Mouse (Mus musculus) R1 (cell line): ENCODE data around the gene Ifitm5.

Experiments
- DNase-seq: peaks from one replicate; pipeline ENCODE4 v3.0.0-alpha.2; 2018; ENCODE audit warnings: low read depth, low spot score

The Ifitm5 gene

DNA sequence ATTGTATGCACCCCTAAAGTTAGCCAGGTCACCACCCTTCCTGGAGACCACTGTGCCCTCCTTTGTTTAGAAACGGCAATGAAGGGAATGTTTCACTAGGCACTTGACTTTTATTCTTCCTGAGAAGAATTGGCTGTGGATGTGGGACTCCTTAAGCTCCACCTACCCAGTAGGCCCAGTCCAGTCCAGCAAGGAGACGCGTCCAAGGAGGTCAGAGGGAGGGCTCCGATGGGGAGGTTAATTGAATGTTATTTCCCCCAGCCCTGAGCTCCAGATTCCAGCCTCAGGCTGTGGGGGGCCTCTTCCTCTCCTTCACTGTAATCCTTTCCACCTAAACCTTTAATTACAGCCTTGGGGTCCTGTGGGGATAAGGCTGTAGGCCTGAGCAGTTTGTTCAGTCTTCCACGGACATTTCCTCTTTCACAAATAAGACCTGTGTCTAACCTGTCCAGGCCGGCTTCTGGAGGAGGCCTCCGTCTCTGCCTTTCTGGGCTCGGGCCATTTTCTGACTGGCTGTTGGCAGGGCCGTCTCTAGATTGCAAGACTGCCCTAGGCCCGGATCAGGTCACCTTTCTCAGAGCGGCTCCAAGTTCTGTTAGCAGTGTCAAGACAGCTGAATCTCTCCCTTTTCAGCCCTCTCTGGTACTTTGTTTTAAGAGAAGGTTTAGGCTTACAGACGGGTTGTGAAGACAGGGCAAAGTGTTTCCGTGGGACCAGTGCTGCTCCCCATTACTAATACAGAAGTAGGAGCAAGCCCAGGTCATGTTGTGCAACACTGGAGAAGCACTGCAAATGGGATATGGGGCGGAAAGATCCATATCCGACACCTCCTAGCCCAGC is 47.8 kb downstream of the Ifitm5 start:
- DNase-seq, result no peak

DNA sequence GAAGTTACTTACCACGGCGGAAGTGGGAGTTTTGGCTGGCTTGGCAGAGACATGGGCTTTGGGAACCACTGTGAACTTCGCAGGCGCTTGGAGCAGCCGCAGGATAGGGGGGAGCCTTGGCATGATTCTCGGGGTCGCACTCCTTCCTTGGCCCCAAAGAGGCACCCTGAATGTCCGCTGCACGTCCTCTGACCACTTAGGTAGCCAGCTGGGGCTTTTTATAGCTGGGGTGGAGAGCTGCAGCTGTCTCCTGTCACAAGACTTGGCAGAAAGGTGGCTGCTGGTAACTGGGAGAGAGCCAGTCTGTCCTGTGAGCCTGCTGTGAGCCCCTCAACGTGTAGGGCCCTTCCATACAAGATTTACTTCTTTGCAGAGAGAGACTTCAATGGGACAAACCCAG is 49.9 kb downstream of the Ifitm5 start, which contains the start of gene Cox8b:
TSS of gene Cox8b (minus strand) at position 227 of the 400 bp plus-strand sequence.
- no peak for DNase-seq

DNA sequence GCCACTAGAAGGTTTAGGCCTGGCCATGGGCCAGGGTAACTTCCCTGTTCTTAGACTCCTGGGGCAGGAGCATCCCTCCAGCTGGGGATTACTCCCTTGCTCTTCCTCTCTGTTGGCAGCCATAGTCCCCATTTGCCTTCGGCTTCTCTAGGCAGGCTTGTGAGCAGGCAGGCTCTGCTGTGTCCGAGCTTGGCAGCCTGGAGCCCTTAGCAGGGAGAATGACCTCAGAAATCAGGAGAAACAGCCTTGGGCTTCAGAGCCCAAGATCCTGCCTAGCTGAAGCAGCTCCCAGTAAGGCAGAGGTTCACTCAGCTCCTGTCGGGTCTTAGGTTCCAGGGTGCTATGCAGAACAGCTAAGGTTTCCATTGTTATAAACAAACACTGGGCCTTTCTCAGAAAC is 51.0 kb downstream of the Ifitm5 start:
- DNase-seq, result no peak
